Mouse (Mus musculus) kidney, adult 2 months (tissue): ENCODE data around the gene March10.

Experiments used
- CTCF ChIP-seq: fragments of 200-500 bp; conservative IDR thresholded peaks from 2 replicates; pipeline ENCODE4 v1.5.1; 2011; ENCODE audit warnings: low read depth, mild to moderate bottlenecking, control low read depth, low read length, moderate library complexity, mixed read lengths; ENCODE audit not compliant: insufficient read depth, insufficient read length
- POLR2A ChIP-seq: fragments of 200-500 bp; IDR thresholded peaks from one replicate; pipeline ENCODE4 v1.6.1; 2011; ENCODE audit warnings: low read depth, low read length, control low read depth

DNA sequence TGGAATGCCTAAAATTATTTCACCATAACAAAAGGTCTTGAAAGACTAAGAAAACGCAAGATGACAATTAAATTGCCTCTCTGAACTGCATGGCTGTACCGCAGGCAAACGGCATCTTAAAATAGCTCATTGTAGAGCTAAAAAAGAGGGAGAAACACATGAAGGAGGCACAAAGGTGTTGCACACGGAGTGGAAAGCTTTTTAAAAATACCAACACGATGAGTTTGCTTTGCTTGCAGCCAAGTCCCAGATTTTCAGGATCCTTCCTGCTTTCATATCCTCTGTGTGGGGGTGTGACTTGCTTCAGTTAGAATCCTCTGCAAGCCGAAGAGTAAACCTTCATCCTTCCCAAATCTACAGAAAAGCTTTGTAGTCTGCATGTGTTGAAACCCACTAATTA lies 41.0 kb upstream of the March10 start:
- TF ChIP-seq CTCF: no peak
- TF ChIP-seq POLR2A: no peak
